Mouse (Mus musculus) CH12.LX (cell line): ENCODE data around the gene Phgr1. TPM values are rescaled to one million over a fixed set of nuclear protein-coding genes. Genes with fewer than 3 reads are reported as not detected.

Source experiments
- DNase-seq: peaks from one replicate; pipeline ENCODE4 v3.0.0-alpha.2; 2013; ENCODE audit errors: extremely low read depth
- H3K27ac ChIP-seq: 2 replicates; pipeline ENCODE4 v1.5.1; 2012; ENCODE audit warnings: low read depth, mild to moderate bottlenecking, control low read depth, moderate library complexity; ENCODE audit not compliant: insufficient read depth
- H3K27me3 ChIP-seq: replicated peaks from 2 replicates; pipeline ENCODE3; 2012; ENCODE audit warnings: inconsistent platforms
- H3K36me3 ChIP-seq, 2 experiments: replicated peaks in 1 of 2; 2 replicates each; pipeline versions ENCODE3 to v1.6.1; 2012; ENCODE audit warnings: inconsistent platforms in 1 of 2, low read length in 1 of 2, mild to moderate bottlenecking in 1 of 2, mixed read lengths in 1 of 2, moderate library complexity in 1 of 2; ENCODE audit not compliant: control insufficient read depth in 1 of 2, insufficient read depth in 1 of 2
- H3K4me1 ChIP-seq, 2 experiments: 2 replicates each; pipeline ENCODE4 v1.6.1; 2012; ENCODE audit warnings: inconsistent platforms in 1 of 2, moderate library complexity in 1 of 2; ENCODE audit not compliant: insufficient read depth in 2 of 2, control insufficient read depth in 1 of 2
- H3K4me2 ChIP-seq: 2 replicates; pipeline ENCODE4 v1.6.1; 2012; ENCODE audit warnings: low read depth, mild to moderate bottlenecking, control low read depth; ENCODE audit not compliant: poor library complexity, insufficient read depth, severe bottlenecking
- H3K4me3 ChIP-seq, 3 experiments: fragments of 150-350 bp in 1 of 3; sonication (generic) in 1 of 3; replicated peaks in 1 of 3; 2 replicates each; pipeline versions ENCODE3 to v1.5.1; 2011 to 2012; ENCODE audit warnings: low read depth in 2 of 3, low read length in 2 of 3, mild to moderate bottlenecking in 2 of 3, moderate library complexity in 2 of 3, control low read depth in 1 of 3, improper control_type of control experiment in 1 of 3, inconsistent platforms in 1 of 3, mixed read lengths in 1 of 3; ENCODE audit not compliant: poor library complexity in 1 of 3
- H3K79me2 ChIP-seq: replicated peaks from 2 replicates; pipeline ENCODE4 v1.6.1; 2012; ENCODE audit warnings: mild to moderate bottlenecking, moderate library complexity; ENCODE audit not compliant: control insufficient read depth, poor library complexity, insufficient read depth, severe bottlenecking; ENCODE audit errors: extremely low read depth
- H3K9ac ChIP-seq: 2 replicates; pipeline ENCODE4 v1.6.1; 2012; ENCODE audit warnings: low read depth, mild to moderate bottlenecking, control low read depth, moderate library complexity; ENCODE audit not compliant: insufficient read depth
- H3K9me3 ChIP-seq: replicated peaks from 2 replicates; pipeline ENCODE3; 2012; ENCODE audit warnings: low read length, inconsistent platforms, mixed read lengths
- BHLHE40 ChIP-seq: IDR thresholded peaks from 2 replicates; pipeline ENCODE4 v1.6.1; 2011; ENCODE audit warnings: mild to moderate bottlenecking, low read depth, low read length, improper control_type of control experiment
- CHD2 ChIP-seq: IDR thresholded peaks from 2 replicates; pipeline ENCODE4 v1.6.1; 2011; ENCODE audit warnings: low read length, improper control_type of control experiment
- ELF1 ChIP-seq: IDR thresholded peaks from 2 replicates; pipeline ENCODE4 v1.6.1; 2014; ENCODE audit warnings: low read depth, mild to moderate bottlenecking, inconsistent platforms, low read length, improper control_type of control experiment
- EP300 ChIP-seq: IDR thresholded peaks from 2 replicates; pipeline ENCODE4 v1.6.1; 2011; ENCODE audit warnings: low read length, improper control_type of control experiment
- ETS1 ChIP-seq: conservative IDR thresholded peaks from 2 replicates; pipeline ENCODE4 v1.6.1; 2012; ENCODE audit warnings: low read depth, mild to moderate bottlenecking, inconsistent platforms, low read length, improper control_type of control experiment, moderate library complexity
- HCFC1 ChIP-seq: IDR thresholded peaks from 2 replicates; pipeline ENCODE4 v1.6.1; 2012; ENCODE audit warnings: low read depth, mild to moderate bottlenecking, inconsistent platforms, low read length, improper control_type of control experiment
- IRF4 ChIP-seq: IDR thresholded peaks from 2 replicates; pipeline ENCODE4 v1.6.1; 2014; ENCODE audit warnings: low read depth, mild to moderate bottlenecking, inconsistent platforms, low read length, improper control_type of control experiment
- JUN ChIP-seq: IDR thresholded peaks from 2 replicates; pipeline ENCODE4 v1.6.1; 2011; ENCODE audit warnings: low read depth, mild to moderate bottlenecking, low read length, improper control_type of control experiment, moderate library complexity; ENCODE audit not compliant: insufficient read depth
- JUND ChIP-seq: conservative IDR thresholded peaks from 2 replicates; pipeline ENCODE4 v1.6.1; 2011; ENCODE audit warnings: low read depth, low read length, improper control_type of control experiment
- KAT2A ChIP-seq: IDR thresholded peaks from 2 replicates; pipeline ENCODE4 v1.6.1; 2012; ENCODE audit warnings: low read length, improper control_type of control experiment, inconsistent platforms; ENCODE audit not compliant: insufficient replicate concordance
- MAFK ChIP-seq: IDR thresholded peaks from 2 replicates; pipeline ENCODE4 v1.6.1; 2011; ENCODE audit warnings: low read length, improper control_type of control experiment; ENCODE audit not compliant: insufficient replicate concordance
- MAX ChIP-seq: IDR thresholded peaks from 2 replicates; pipeline ENCODE4 v1.6.1; 2011; ENCODE audit warnings: low read length, improper control_type of control experiment
- MXI1 ChIP-seq: IDR thresholded peaks from 2 replicates; pipeline ENCODE4 v1.6.1; 2011; ENCODE audit warnings: mild to moderate bottlenecking, low read depth, low read length, improper control_type of control experiment
- MYC ChIP-seq: IDR thresholded peaks from 2 replicates; pipeline ENCODE4 v1.6.1; 2011; ENCODE audit warnings: low read depth, mild to moderate bottlenecking, improper control_type of control experiment, low read length
- NELFE ChIP-seq: IDR thresholded peaks from 2 replicates; pipeline ENCODE4 v1.6.1; 2011; ENCODE audit warnings: low read depth, low read length, improper control_type of control experiment
- PAX5 ChIP-seq: IDR thresholded peaks from 2 replicates; pipeline ENCODE4 v1.6.1; 2012; ENCODE audit warnings: low read length, inconsistent platforms, mixed read lengths
- POLR2A ChIP-seq: IDR thresholded peaks from 2 replicates; pipeline ENCODE4 v1.6.1; 2011; ENCODE audit warnings: low read depth, mild to moderate bottlenecking, improper control_type of control experiment, low read length
- POLR2AphosphoS2 ChIP-seq: IDR thresholded peaks from 2 replicates; pipeline ENCODE4 v1.6.1; 2011; ENCODE audit warnings: low read depth, low read length, improper control_type of control experiment
- RAD21 ChIP-seq: IDR thresholded peaks from 2 replicates; pipeline ENCODE4 v1.6.1; 2011; ENCODE audit warnings: low read depth, mild to moderate bottlenecking, low read length, improper control_type of control experiment, moderate library complexity
- RCOR1 ChIP-seq: conservative IDR thresholded peaks from 2 replicates; pipeline ENCODE4 v1.6.1; 2012; ENCODE audit warnings: low read depth, mild to moderate bottlenecking, inconsistent platforms, low read length, improper control_type of control experiment
- SIN3A ChIP-seq: IDR thresholded peaks from 2 replicates; pipeline ENCODE4 v1.6.1; 2012; ENCODE audit warnings: low read length, improper control_type of control experiment, inconsistent platforms
- TBP ChIP-seq: conservative IDR thresholded peaks from 2 replicates; pipeline ENCODE4 v1.6.1; 2011; ENCODE audit warnings: low read depth, low read length, improper control_type of control experiment
- TCF12 ChIP-seq: IDR thresholded peaks from 2 replicates; pipeline ENCODE4 v1.6.1; 2014; ENCODE audit warnings: low read depth, mild to moderate bottlenecking, inconsistent platforms, low read length, improper control_type of control experiment
- USF1 ChIP-seq: IDR thresholded peaks from 2 replicates; pipeline ENCODE4 v1.6.1; 2014; ENCODE audit warnings: low read depth, mild to moderate bottlenecking, inconsistent platforms, low read length, improper control_type of control experiment
- USF2 ChIP-seq: conservative IDR thresholded peaks from 2 replicates; pipeline ENCODE4 v1.6.1; 2011; ENCODE audit warnings: low read depth, low read length, improper control_type of control experiment
- ZMIZ1 ChIP-seq: IDR thresholded peaks from 2 replicates; pipeline ENCODE4 v1.6.1; 2012; ENCODE audit warnings: low read depth, mild to moderate bottlenecking, inconsistent platforms, low read length, improper control_type of control experiment
- dilution Hi-C: fragments of 300-500 bp; cut with MboI; formaldehyde crosslinking; loops from 2 replicates; pipeline ENCODE4 v1.14.3; 2020; ENCODE audit warnings: low sequenced_read_pairs; ENCODE audit not compliant: extremely low pct_unique_long_range_greater_than_20kb, extremely low pct_ligation_motif_present
- in situ Hi-C: fragments of 300-500 bp; cut with MboI; formaldehyde crosslinking; loops from 3 replicates; pipeline ENCODE4 v1.14.3; 2019; ENCODE audit warnings: low sequenced_read_pairs, low pct_ligation_motif_present, low pct_unique_long_range_greater_than_20kb, mixed read lengths
- polyA plus RNA-seq: library from polyadenylated mRNA; unstranded; fragments of >175 nt; gene quantifications from 2 replicates; pipeline ENCODE4 v1.2.1, GENCODE M21; 2012; ENCODE audit warnings: low read depth; ENCODE audit not compliant: insufficient read length
- total RNA-seq, 2 experiments: library from RNA; depleted of rRNA; stranded (reverse); fragments of 300-350 nt in 1 of 2; fragments of >200 nt in 1 of 2; gene quantifications; 2 replicates each; pipeline ENCODE4 v1.2.3; 2012 to 2014

Gene Phgr1
- total and polyA plus RNA-seq, 3 experiments = not detected

DNA sequence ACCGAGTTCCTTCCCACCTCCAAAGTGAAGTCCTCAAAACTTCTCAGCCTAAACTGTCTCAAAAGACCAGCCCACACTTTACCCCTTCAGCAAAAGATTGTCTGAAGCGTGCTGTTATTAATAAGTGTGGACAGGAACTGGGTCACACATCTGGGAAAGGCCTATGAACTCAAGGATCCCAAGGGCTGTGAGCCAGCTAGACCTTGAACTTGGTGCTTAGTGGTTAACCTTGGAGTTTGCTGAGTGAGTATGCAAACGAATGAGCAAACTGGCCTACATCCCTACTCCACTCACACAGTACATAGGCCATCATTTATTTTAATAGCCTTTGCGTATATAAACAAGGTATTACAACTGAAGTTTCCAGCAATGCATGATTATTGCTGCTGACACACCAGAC is 47.1 kb upstream of the Phgr1 start:
- DNase-seq = no peak
- no peaks in the 10 kb centered on the region for H3K27me3 ChIP-seq
- no peak overlapping the region for H3K4me2 ChIP-seq
- peaks cover 11 to 48% of the 10 kb centered on the region in 2 experiments for H3K36me3 ChIP-seq
- H3K9ac ChIP-seq = no peak overlapping the region
- dilution Hi-C loops = no loop called here
- H3K9me3 ChIP-seq = no peaks in the 10 kb centered on the region
- H3K27ac ChIP-seq = no peak overlapping the region
- H3K79me2 ChIP-seq = no peaks in the 10 kb centered on the region
- no peak overlapping the region for H3K4me3 ChIP-seq
- H3K4me1 ChIP-seq = peaks cover 15 to 61% of the 10 kb centered on the region in 2 experiments; a peak in 3 of 4 replicates
- no peak for TF ChIP-seq USF1
- TF ChIP-seq JUN = no peak
- TF ChIP-seq ZMIZ1 = no peak
- no peak for TF ChIP-seq TCF12
- TF ChIP-seq POLR2A = no peak
- TF ChIP-seq TBP = no peak
- no peak for TF ChIP-seq RAD21
- no peak for TF ChIP-seq KAT2A
- no peak for TF ChIP-seq CHD2
- TF ChIP-seq MXI1 = no peak
- TF ChIP-seq HCFC1 = no peak
- TF ChIP-seq, all 38 proteins: peak for 0
- in situ Hi-C loops = loop anchor here (25.0 kb wide), 1 partner anchor 238 kb away; the partner anchor contains the start of gene Srp14

DNA sequence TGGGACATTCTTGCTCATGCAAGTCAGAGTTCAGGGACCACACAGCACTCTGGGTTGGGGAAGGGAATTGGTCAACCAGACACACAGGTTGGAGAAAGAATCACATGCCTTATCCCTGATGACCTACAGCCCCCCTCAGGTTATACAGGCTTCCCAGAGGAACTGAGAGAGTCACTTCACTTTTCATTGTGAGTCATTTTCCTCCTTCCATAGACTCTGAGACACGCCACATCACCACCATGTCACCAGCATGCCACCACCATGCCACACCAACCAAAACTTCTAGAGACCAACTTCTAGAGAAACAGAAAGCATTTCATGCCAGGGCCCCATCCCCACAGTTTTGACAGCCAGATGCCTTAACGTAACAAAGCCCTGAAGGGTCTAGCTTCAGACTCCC is 45.7 kb upstream of the Phgr1 start:
- Histone ChIP-seq H3K4me3 (peak overlapping the region in 2 of 3 experiments; percentile 36 to 64), H3K27me3 (no peaks in the 10 kb centered on the region)

DNA sequence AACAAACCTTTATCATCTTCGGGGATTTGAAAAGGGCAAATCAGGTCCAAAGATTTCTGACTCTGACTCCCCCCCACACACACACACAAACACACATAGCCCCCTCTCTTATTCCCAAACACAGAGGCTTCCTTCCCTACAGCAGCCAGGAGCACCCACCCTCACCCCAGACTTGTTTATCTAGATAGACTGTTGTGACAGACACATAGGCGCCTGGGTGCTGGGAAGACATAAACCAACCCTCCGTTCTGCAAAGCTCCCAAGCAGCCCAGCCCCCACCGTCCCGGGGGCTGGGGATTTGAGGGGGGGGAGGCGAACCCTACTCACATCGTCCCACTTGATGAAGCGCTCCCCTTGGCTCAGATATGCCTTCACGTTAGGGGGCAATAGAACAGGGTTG is 44.7 kb upstream of the Phgr1 start:
- in situ Hi-C loops = loop anchor here (25.0 kb wide), 1 partner anchor 241 kb away; the partner anchor contains the start of gene Srp14
- Histone ChIP-seq H3K27me3 (no peaks in the 10 kb centered on the region), H3K9ac (peak overlapping the region; percentile 55), H3K4me2 (peak overlapping the region; percentile 53), H3K4me3 (peak overlapping the region; percentile 36 to 64 (median 59)), H3K9me3 (no peaks in the 10 kb centered on the region), H3K27ac (peak overlapping the region; percentile 46; the same call in 1 of the 2 replicates), H3K36me3 (peaks cover 10 to 29% of the 10 kb centered on the region in 2 experiments), H3K79me2 (no peaks in the 10 kb centered on the region), H3K4me1 (peaks cover 16 to 65% of the 10 kb centered on the region in 2 experiments; a peak in 3 of 4 replicates)
- dilution Hi-C loops = no loop called here
- DNase-seq = no peak
- no peak for TF ChIP-seq NELFE
- no peak for TF ChIP-seq RAD21
- TF ChIP-seq SIN3A = no peak
- TF ChIP-seq USF1 = no peak
- TF ChIP-seq PAX5 = no peak
- TF ChIP-seq ELF1 = no peak
- TF ChIP-seq RCOR1 = no peak
- TF ChIP-seq MAX = no peak
- TF ChIP-seq USF2 = no peak
- TF ChIP-seq POLR2AphosphoS2 = no peak
- TF ChIP-seq CHD2 = no peak
- no peak for TF ChIP-seq JUN
- TF ChIP-seq MAFK = no peak
- no peak for TF ChIP-seq EP300
- no peak for TF ChIP-seq MXI1
- no peak for TF ChIP-seq BHLHE40
- TF ChIP-seq MYC = no peak
- TF ChIP-seq JUND = no peak

More for the DNA sequence above, 45.7 kb upstream of the Phgr1 start:
- Histone ChIP-seq H3K9ac (peak overlapping the region; percentile 55), H3K9me3 (no peaks in the 10 kb centered on the region), H3K4me2 (peak overlapping the region; percentile 53; the same call in 1 of the 2 replicates), H3K4me1 (peaks cover 16 to 65% of the 10 kb centered on the region in 2 experiments; a peak in 3 of 4 replicates), H3K79me2 (no peaks in the 10 kb centered on the region), H3K36me3 (peaks cover 11 to 39% of the 10 kb centered on the region in 2 experiments), H3K27ac (no peak overlapping the region)
- peak; percentile 38 for DNase-seq
- dilution Hi-C loops (no loop called here), in situ Hi-C loops (loop anchor here (25.0 kb wide), 1 partner anchor 240 kb away; the partner anchor contains the start of gene Srp14)
- TF ChIP-seq JUND (0 out of 2 replicates have a peak, but pooled peaks have one; percentile 30), EP300 (peak; percentile 80), MYC (peak; percentile 47; the same call in 1 of the 2 replicates), IRF4 (peak; percentile 64), BHLHE40 (peak; percentile 55), ETS1 (no peak), ZMIZ1 (no peak)
